Mouse (Mus musculus) hindbrain, embryonic 16.5 days (tissue): Measurements from ENCODE around the gene Stx8. TPM values are rescaled to one million over a fixed set of nuclear protein-coding genes. Genes with fewer than 3 reads are reported as not detected.

Source experiments
- ATAC-seq: fragments of 200-750 bp; cut with Nextera tagmentation; 2 replicates; pipeline ENCODE4 v1.8.0; 2017; ENCODE audit warnings: moderate TSS enrichment, moderate library complexity
- H3K27ac ChIP-seq: fragments of 300-500 bp; sonication (generic); 2 replicates; pipeline ENCODE4 v1.5.1; 2014; ENCODE audit warnings: low read depth, mild to moderate bottlenecking, control low read depth, low read length, moderate library complexity
- H3K27me3 ChIP-seq: fragments of 300-500 bp; sonication (generic); replicated peaks from 2 replicates; pipeline ENCODE4 v1.6.1; 2014; ENCODE audit warnings: low read length; ENCODE audit not compliant: control insufficient read depth, insufficient read depth
- H3K36me3 ChIP-seq: fragments of 300-500 bp; sonication (generic); 2 replicates; pipeline ENCODE4 v1.6.1; 2014; ENCODE audit warnings: mild to moderate bottlenecking, low read length, moderate library complexity, mixed read lengths; ENCODE audit not compliant: control insufficient read depth, insufficient read depth
- H3K4me1 ChIP-seq: fragments of 300-500 bp; sonication (generic); 2 replicates; pipeline ENCODE4 v1.6.1; 2014; ENCODE audit warnings: low read depth, low read length; ENCODE audit not compliant: control insufficient read depth, insufficient read depth
- H3K4me2 ChIP-seq: fragments of 300-500 bp; sonication (generic); 2 replicates; pipeline ENCODE4 v1.6.1; 2014; ENCODE audit warnings: mild to moderate bottlenecking, low read length, control low read depth, moderate library complexity
- H3K4me3 ChIP-seq: fragments of 300-500 bp; sonication (generic); 2 replicates; pipeline ENCODE4 v1.5.1; 2014; ENCODE audit warnings: mild to moderate bottlenecking, low read length, control low read depth, moderate library complexity
- H3K9ac ChIP-seq: fragments of 300-500 bp; sonication (generic); 2 replicates; pipeline ENCODE4 v1.6.1; 2014; ENCODE audit warnings: low read depth, mild to moderate bottlenecking, control low read depth, low read length, moderate library complexity
- H3K9me3 ChIP-seq: fragments of 300-500 bp; sonication (generic); 2 replicates; pipeline ENCODE4 v1.6.1; 2014; ENCODE audit warnings: mild to moderate bottlenecking, low read length, moderate library complexity; ENCODE audit not compliant: control insufficient read depth
- WGBS: fragments of 180-500 bp; shearing (Covaris S2); extraction: QIAGEN DNeasy Blood & Tissue Kit; methylation state at CpG from one replicate; pipeline ENCODE4 v1.1.7; 2014; 5-methylcytosine and 5-hydroxymethylcytosine counted together
- polyA plus RNA-seq: library from polyadenylated mRNA; unstranded; fragments of >200 nt; fragmentation: Nextera tagmentation; extraction: Ambion mirVana; gene quantifications from 2 replicates; pipeline ENCODE4 v1.2.1, GENCODE M21; 2015

Stx8 gene
- polyA plus RNA-seq, 1 experiment from 2014 or later, result 61.6 TPM

- Histone ChIP-seq H3K27me3 (no peaks in the 10 kb centered on the region), H3K9ac (no peak overlapping the region), H3K9me3 (no peaks in the 10 kb centered on the region), H3K27ac (no peak overlapping the region), H3K4me1 (peaks cover 11% of the 10 kb centered on the region), H3K4me3 (no peak overlapping the region), H3K4me2 (no peak overlapping the region), H3K36me3 (no peaks in the 10 kb centered on the region)
- WGBS, result 17% methylated on average over 11 of the region's 11 CpGs
- ATAC-seq, result no peak
These were observed 147.6 kb downstream of the Stx8 start for GRCm38 (mm10) chr11:68113454-68114100.

- H3K4me2 ChIP-seq, result no peak overlapping the region; the same call in 1 of the 2 replicates
- 21% methylated on average over 6 of the region's 6 CpGs for whole genome bisulfite sequencing
These were observed 148.2 kb downstream of the Stx8 start for GRCm38 (mm10) chr11:68114202-68114601.

GRCm38 (mm10) chr11:68116157-68116556, 150.2 kb downstream of the Stx8 start:
- Histone ChIP-seq H3K9ac (no peak overlapping the region), H3K9me3 (no peaks in the 10 kb centered on the region), H3K27ac (no peak overlapping the region), H3K4me2 (no peak overlapping the region), H3K4me1 (peaks cover 11% of the 10 kb centered on the region), H3K27me3 (no peaks in the 10 kb centered on the region), H3K4me3 (no peak overlapping the region), H3K36me3 (no peaks in the 10 kb centered on the region)
- no peak for ATAC-seq
- 70% methylated on average over 4 of the region's 4 CpGs for WGBS

More at GRCm38 (mm10) chr11:68114202-68114601, 148.2 kb downstream of the Stx8 start:
- H3K9me3 ChIP-seq, result no peaks in the 10 kb centered on the region
- H3K27me3 ChIP-seq, result no peaks in the 10 kb centered on the region
- no peak overlapping the region for H3K4me3 ChIP-seq
- no peak overlapping the region for H3K9ac ChIP-seq
- H3K4me1 ChIP-seq, result peaks cover 11% of the 10 kb centered on the region
- no peaks in the 10 kb centered on the region for H3K36me3 ChIP-seq
- ATAC-seq, result no peak
- no peak overlapping the region for H3K27ac ChIP-seq

GRCm38 (mm10) chr11:68117878-68118660, 152.1 kb downstream of the Stx8 start:
- Histone ChIP-seq H3K4me2 (no peak overlapping the region), H3K9me3 (no peaks in the 10 kb centered on the region), H3K27ac (no peak overlapping the region), H3K27me3 (no peaks in the 10 kb centered on the region), H3K4me3 (no peak overlapping the region), H3K4me1 (peaks cover 16% of the 10 kb centered on the region), H3K36me3 (no peaks in the 10 kb centered on the region), H3K9ac (no peak overlapping the region)
- ATAC-seq, result no peak
- WGBS, result 74% methylated on average over 10 of the region's 10 CpGs

GRCm38 (mm10) chr11:68118679-68119078, 152.7 kb downstream of the Stx8 start:
- no peak overlapping the region for H3K27ac ChIP-seq
- H3K27me3 ChIP-seq, result no peaks in the 10 kb centered on the region
- ATAC-seq, result no peak
- 77% methylated on average over 4 of the region's 4 CpGs for WGBS
- H3K9me3 ChIP-seq, result no peaks in the 10 kb centered on the region
- H3K4me3 ChIP-seq, result no peak overlapping the region
- peaks cover 12% of the 10 kb centered on the region for H3K4me1 ChIP-seq
- H3K9ac ChIP-seq, result no peak overlapping the region
- no peaks in the 10 kb centered on the region for H3K36me3 ChIP-seq
- no peak overlapping the region for H3K4me2 ChIP-seq

- no peak for ATAC-seq
- Histone ChIP-seq H3K9me3 (no peaks in the 10 kb centered on the region), H3K4me2 (no peak overlapping the region), H3K27me3 (no peaks in the 10 kb centered on the region), H3K9ac (no peak overlapping the region), H3K27ac (no peak overlapping the region), H3K36me3 (no peaks in the 10 kb centered on the region), H3K4me3 (no peak overlapping the region), H3K4me1 (peaks cover 7% of the 10 kb centered on the region)
- WGBS, result 68% methylated on average over 13 of the region's 13 CpGs
These were observed 153.1 kb downstream of the Stx8 start for GRCm38 (mm10) chr11:68119136-68119535.

- no peak for ATAC-seq
- Histone ChIP-seq H3K4me3 (no peak overlapping the region), H3K9me3 (no peaks in the 10 kb centered on the region), H3K9ac (no peak overlapping the region), H3K4me2 (no peak overlapping the region), H3K27me3 (no peaks in the 10 kb centered on the region), H3K27ac (0 out of 2 replicates have a peak overlapping the region, but pooled peaks have one; percentile 51), H3K4me1 (peaks cover 5% of the 10 kb centered on the region), H3K36me3 (no peaks in the 10 kb centered on the region)
- 13% methylated on average over 6 of the region's 6 CpGs for WGBS
These were observed 155.3 kb downstream of the Stx8 start for GRCm38 (mm10) chr11:68121260-68121659.

- no peaks in the 10 kb centered on the region for H3K27me3 ChIP-seq
- no peak overlapping the region for H3K4me3 ChIP-seq
- 19% methylated on average over 6 of the region's 6 CpGs for WGBS
- ATAC-seq, result no peak
- H3K9me3 ChIP-seq, result no peaks in the 10 kb centered on the region
- no peak overlapping the region for H3K4me2 ChIP-seq
- no peak overlapping the region for H3K9ac ChIP-seq
- no peak overlapping the region for H3K27ac ChIP-seq
- H3K4me1 ChIP-seq, result peaks cover 5% of the 10 kb centered on the region
- no peaks in the 10 kb centered on the region for H3K36me3 ChIP-seq
These were observed 155.7 kb downstream of the Stx8 start for GRCm38 (mm10) chr11:68121660-68122059.

- Histone ChIP-seq H3K4me3 (no peak overlapping the region), H3K4me1 (peaks cover 5% of the 10 kb centered on the region), H3K9ac (no peak overlapping the region), H3K36me3 (no peaks in the 10 kb centered on the region), H3K27ac (no peak overlapping the region), H3K27me3 (no peaks in the 10 kb centered on the region), H3K4me2 (no peak overlapping the region), H3K9me3 (no peaks in the 10 kb centered on the region)
- no peak for ATAC-seq
- WGBS, result 63% methylated on average over 9 of the region's 9 CpGs
These were observed 160.1 kb downstream of the Stx8 start for GRCm38 (mm10) chr11:68126071-68126470.
